Comparison of ENCODE assay signal across 36 mouse cellular contexts in the genomic region with DNA sequence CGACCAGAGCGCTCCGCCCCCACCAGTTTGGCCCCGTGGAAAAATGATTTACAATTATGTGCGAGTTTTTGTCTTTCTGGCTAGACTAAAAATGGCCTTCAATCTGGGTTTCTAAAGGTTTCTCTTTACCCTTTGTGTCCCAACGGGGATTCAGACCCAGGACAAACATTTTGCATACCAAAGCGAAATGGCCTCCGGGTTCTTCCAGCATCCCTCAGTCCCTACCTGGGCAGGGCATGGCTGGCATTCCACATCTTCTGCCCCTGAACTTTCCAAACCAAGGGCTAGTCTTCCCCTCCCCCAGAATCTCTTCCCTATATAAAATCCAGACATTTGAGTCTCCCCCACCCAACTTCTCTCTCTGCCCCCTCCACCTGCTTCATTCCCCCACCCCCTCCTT. TPM values are rescaled to one million over a fixed set of nuclear protein-coding genes. Genes with fewer than 3 reads are reported as not detected.
"Had no signal": no experiment of that assay in that cellular context is flagged by ENCODE, and none has a peak within 500 bp of the region (broad histone marks: within the 10 kb centered on the region; RNA-seq: fewer than 3 reads in every experiment).

No protein-coding gene starts in this region.

- H3K4me1 ChIP-seq: limb, embryonic 10.5 days; limb, embryonic 12.5 days; limb, embryonic 13.5 days; limb, embryonic 15.5 days; liver, embryonic 12.5 days; liver, embryonic 13.5 days; liver, embryonic 15.5 days; lung, embryonic 15.5 days; megakaryocyte, embryonic 14.5 days; midbrain, embryonic 10.5 days; midbrain, embryonic 12.5 days; midbrain, embryonic 13.5 days; midbrain, embryonic 15.5 days; neural tube, embryonic 12.5 days had no signal

- H3K9ac ChIP-seq: limb, embryonic 12.5 days; limb, embryonic 13.5 days; limb, embryonic 15.5 days; liver, embryonic 12.5 days; liver, embryonic 13.5 days; liver, embryonic 14.5 days; liver, embryonic 15.5 days; liver, postnatal 0 days; lung, embryonic 14.5 days; lung, embryonic 15.5 days; midbrain, embryonic 12.5 days; midbrain, embryonic 13.5 days; midbrain, embryonic 15.5 days; neural tube, embryonic 12.5 days had no signal

- ATAC-seq: liver, embryonic 12.5 days; liver, postnatal 0 days; lung, postnatal 0 days; midbrain, embryonic 13.5 days; midbrain, embryonic 15.5 days; midbrain, embryonic 16.5 days had no signal

- DNase-seq: left cerebral cortex, postnatal 4 days; liver; liver, embryonic 13.5 days; liver, postnatal 0 days; lung, adult 18-20 months; lung, adult 2 months; lung, embryonic 14.5 days; lung, postnatal 10 days; lung, postnatal 14 days; lung, postnatal 36 days; lung, postnatal 4 days; midbrain, embryonic 14.5 days had no signal

- H3K27ac ChIP-seq: limb, embryonic 10.5 days; limb, embryonic 12.5 days; limb, embryonic 13.5 days; limb, embryonic 15.5 days; liver, embryonic 12.5 days; liver, embryonic 13.5 days; liver, embryonic 14.5 days; liver, embryonic 15.5 days; lung, embryonic 15.5 days; macrophage; midbrain, embryonic 10.5 days; midbrain, embryonic 12.5 days; midbrain, embryonic 13.5 days; midbrain, embryonic 15.5 days; neural tube, embryonic 12.5 days had no signal

- H3K4me3 ChIP-seq: limb, embryonic 10.5 days; limb, embryonic 12.5 days; limb, embryonic 13.5 days; limb, embryonic 15.5 days; liver, embryonic 12.5 days; liver, embryonic 13.5 days; liver, embryonic 15.5 days; lung, embryonic 15.5 days; megakaryocyte, embryonic 14.5 days; midbrain, embryonic 10.5 days; midbrain, embryonic 12.5 days; midbrain, embryonic 13.5 days; midbrain, embryonic 15.5 days; myocyte; neural tube, embryonic 12.5 days had no signal

- H3K9me3 ChIP-seq: limb, embryonic 10.5 days; limb, embryonic 13.5 days; limb, embryonic 15.5 days; liver, embryonic 12.5 days; liver, embryonic 13.5 days; liver, embryonic 15.5 days; lung, embryonic 15.5 days; midbrain, embryonic 10.5 days; midbrain, embryonic 12.5 days; midbrain, embryonic 13.5 days; midbrain, embryonic 15.5 days; neural tube, embryonic 12.5 days had no signal

- H3K4me2 ChIP-seq: limb, embryonic 12.5 days; limb, embryonic 13.5 days; limb, embryonic 15.5 days; liver, embryonic 11.5 days; liver, embryonic 12.5 days; liver, embryonic 13.5 days; liver, embryonic 15.5 days; lung, embryonic 14.5 days; lung, embryonic 15.5 days; midbrain, embryonic 11.5 days; midbrain, embryonic 12.5 days; midbrain, embryonic 13.5 days; midbrain, embryonic 15.5 days; neural tube, embryonic 12.5 days had no signal

- H3K27me3 ChIP-seq: limb, embryonic 12.5 days; limb, embryonic 13.5 days; limb, embryonic 15.5 days; liver, embryonic 12.5 days; liver, embryonic 13.5 days; liver, embryonic 15.5 days; lung, embryonic 15.5 days; midbrain, embryonic 12.5 days; midbrain, embryonic 13.5 days; midbrain, embryonic 15.5 days; neural tube, embryonic 12.5 days had no signal

- H3K36me3 ChIP-seq: limb, embryonic 10.5 days; limb, embryonic 12.5 days; limb, embryonic 13.5 days; limb, embryonic 15.5 days; liver, embryonic 12.5 days; liver, embryonic 13.5 days; liver, embryonic 15.5 days; lung, embryonic 15.5 days had no signal

RNA-seq across cellular contexts. Expression of a gene that starts 20.2 kb away (rescaled TPM):
- total RNA-seq: megakaryocyte progenitor cell, adult 5-6 weeks; megakaryocyte, adult 5-6 weeks; megakaryocyte-erythroid progenitor cell, adult 5-6 weeks; monocyte, adult 5-6 weeks had no signal
- polyA plus RNA-seq: macrophage had no signal
